ENCODE assay signal across 8 mouse cellular contexts in the genomic region with DNA sequence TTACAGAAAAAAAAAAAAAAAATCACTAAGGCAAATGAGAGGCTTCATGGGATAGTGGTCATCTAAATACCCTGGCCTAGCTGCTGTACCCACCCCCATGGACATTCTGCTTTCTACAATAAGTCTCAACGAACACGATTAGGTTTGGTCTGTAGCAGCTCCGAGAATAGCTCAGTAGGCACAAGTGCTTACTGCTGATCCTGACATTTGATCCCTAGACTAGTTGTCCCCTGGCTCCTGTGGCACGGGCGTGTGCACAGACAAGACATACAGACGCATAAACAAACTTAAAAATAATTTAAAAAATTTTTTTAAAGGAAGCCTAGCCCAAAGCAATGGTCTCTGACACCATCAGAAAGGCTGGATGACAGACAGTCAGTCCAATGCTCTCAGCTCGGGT. TPM values are rescaled to one million over a fixed set of nuclear protein-coding genes. Genes with fewer than 3 reads are reported as not detected.
DNase-seq lines count a peak whose midpoint lies in the region; ATAC-seq lines count a peak whose summit lies in the region.

No protein-coding gene starts in this region.

- no peaks in the 10 kb centered on the region for H3K9me3 ChIP-seq in forebrain, embryonic 15.5 days
- no peaks in the 10 kb centered on the region for H3K9me3 ChIP-seq in liver, embryonic 15.5 days (replicated peaks)

- H3K4me3 ChIP-seq in forebrain, embryonic 15.5 days: peak overlapping the region; percentile 88
- H3K4me3 ChIP-seq in liver, embryonic 15.5 days (replicated peaks): peak overlapping the region; percentile 65

- no peaks in the 10 kb centered on the region; the same call in 1 of the 2 replicates for H3K36me3 ChIP-seq in forebrain, embryonic 15.5 days
- H3K36me3 ChIP-seq in liver, embryonic 15.5 days (replicated peaks): no peaks in the 10 kb centered on the region

- peaks cover 13% of the 10 kb centered on the region for H3K4me1 ChIP-seq in forebrain, embryonic 15.5 days
- H3K4me1 ChIP-seq in liver, embryonic 15.5 days (replicated peaks): peaks cover 7% of the 10 kb centered on the region

- WGBS in forebrain, embryonic 15.5 days: 3% methylated on average over 7 of the region's 7 CpGs
- WGBS in liver, embryonic 15.5 days (ENCODE audit: insufficient replicate concordance): 31% methylated on average over 7 of the region's 7 CpGs

- peak; percentile 10 for DNase-seq in heart, adult 18-20 months
- no peak for DNase-seq in heart, postnatal 36 days
- no peak for DNase-seq in retina, embryonic 14.5 days (ENCODE audit: low spot score)
- DNase-seq in right cerebral cortex, postnatal 36 days (ENCODE audit: low spot score in 2 of 2): no peak
- no peak for DNase-seq in adrenal gland, postnatal 14 days

- peak; percentile 10 for ATAC-seq in CD4-positive, CD25-positive, alpha-beta regulatory T cell, adult 4 months
- no peak; the same call in none of the 2 replicates for ATAC-seq in forebrain, embryonic 15.5 days (replicated peaks)
- no peak for ATAC-seq in liver, embryonic 15.5 days (ENCODE audit: insufficient read depth)

- H3K9ac ChIP-seq in forebrain, embryonic 15.5 days (replicated peaks): peak overlapping the region; percentile 71
- H3K9ac ChIP-seq in liver, embryonic 15.5 days: peak overlapping the region; percentile 47; the same call in 1 of the 2 replicates

- intact Hi-C loops in heart, postnatal 36 days (cut with DNase I): loop anchor here (1.0 kb wide), 1 partner anchor 20 kb away; no protein-coding TSS in a partner anchor

- peak overlapping the region; percentile 59 for H3K4me2 ChIP-seq in forebrain, embryonic 15.5 days (replicated peaks)
- peak overlapping the region; percentile 82 for H3K4me2 ChIP-seq in liver, embryonic 15.5 days

- no peaks in the 10 kb centered on the region for H3K27me3 ChIP-seq in forebrain, embryonic 15.5 days
- peaks cover 64% of the 10 kb centered on the region for H3K27me3 ChIP-seq in liver, embryonic 15.5 days

- peak overlapping the region; percentile 77 for H3K27ac ChIP-seq in forebrain, embryonic 15.5 days (replicated peaks)
- no peak overlapping the region for H3K27ac ChIP-seq in liver, embryonic 15.5 days (replicated peaks)

RNA-seq across cellular contexts. Expression of gene Sccpdh, which starts 0.6 kb away (rescaled TPM):
- total RNA-seq in heart, adult 18-20 months (2021): 10 to 100 TPM; 53.2 to 62.1 TPM
- total RNA-seq in heart, postnatal 36 days (2021): 10 to 100 TPM; 57.1 to 58.5 TPM
- 10 to 100 TPM; 10.1 to 16.1 TPM for polyA plus RNA-seq in CD4-positive, CD25-positive, alpha-beta regulatory T cell, adult 4 months (2017; shearing (Covaris generic))
- 101 and 116 TPM in 2 replicates for polyA plus RNA-seq in forebrain, embryonic 15.5 days (2015; fragmentation: Nextera tagmentation; extraction: Ambion mirVana)
- polyA plus RNA-seq in liver, embryonic 15.5 days (2015; fragmentation: Nextera tagmentation; extraction: Ambion mirVana): 9.0 and 9.5 TPM in 2 replicates
- total RNA-seq in adrenal gland, postnatal 14 days (2021): 29.0 and 33.3 TPM in 2 replicates

Comparison
In these comparisons a context has a peak if more than half of its experiments do, and no peak if none do; other contexts are left out.
1. DNase-seq: peak in heart, adult 18-20 months (2 of 2); none in heart, postnatal 36 days (0 of 2), retina, embryonic 14.5 days (single experiment), right cerebral cortex, postnatal 36 days (0 of 2) and adrenal gland, postnatal 14 days (single experiment).